Mouse (Mus musculus) erythroblast, embryonic 14.5 days (primary cell): ENCODE results near the gene Ralgps2.

ENCODE experiments used
- GATA1 ChIP-seq: IDR thresholded peaks from 2 replicates; pipeline ENCODE4 v1.6.1; 2012; ENCODE audit warnings: low read length, inconsistent platforms, mixed read lengths
- TAL1 ChIP-seq: IDR thresholded peaks from 3 replicates; pipeline ENCODE4 v1.6.1; 2012; ENCODE audit warnings: low read length, inconsistent platforms, mixed read lengths

- TF ChIP-seq TAL1 (no peak), GATA1 (no peak)
Observed at GRCm38 (mm10) chr1:156860266-156860665, 79.2 kb downstream of the Ralgps2 start.
